In genomic region chr9:89908601-89909000, GRCm38 (mm10) we compare ENCODE assay signal across 8 mouse cellular contexts. TPM values are rescaled to one million over a fixed set of nuclear protein-coding genes. Genes with fewer than 3 reads are reported as not detected.
A peak's percentile ranks its signal among the peaks of the same experiment; 100 is the strongest.
DNase-seq lines count a peak whose midpoint lies in the region; ATAC-seq and TF ChIP-seq lines count a peak whose summit lies in the region.

No protein-coding gene starts in this region.

- no peak for TF ChIP-seq POLR2A in cortical plate, adult 2 months (IDR thresholded peaks at IDR 0.05; ENCODE audit: extremely low read depth, insufficient read depth, low read length)

- no peaks in the 10 kb centered on the region for H3K36me3 ChIP-seq in lung, embryonic 15.5 days
- H3K36me3 ChIP-seq in heart, embryonic 13.5 days: no peaks in the 10 kb centered on the region
- no peaks in the 10 kb centered on the region for H3K36me3 ChIP-seq in midbrain, embryonic 11.5 days (ENCODE audit: control insufficient read depth, insufficient read depth, low read length)

- H3K4me1 ChIP-seq in lung, embryonic 15.5 days: peaks cover 26% of the 10 kb centered on the region
- H3K4me1 ChIP-seq in cortical plate, adult 2 months (ENCODE audit: control insufficient read depth, insufficient read depth, low read length): no peaks in the 10 kb centered on the region
- H3K4me1 ChIP-seq in heart, embryonic 13.5 days: peaks cover 27% of the 10 kb centered on the region
- peaks cover 11% of the 10 kb centered on the region for H3K4me1 ChIP-seq in midbrain, embryonic 11.5 days (ENCODE audit: control insufficient read depth, insufficient read depth, low read length)

- H3K4me3 ChIP-seq in lung, embryonic 15.5 days: peak overlapping the region; percentile 44
- H3K4me3 ChIP-seq in cortical plate, adult 2 months (ENCODE audit: insufficient read depth, low read length): peak overlapping the region; percentile 85
- peak overlapping the region; percentile 57 for H3K4me3 ChIP-seq in heart, embryonic 13.5 days
- peak overlapping the region; percentile 47 for H3K4me3 ChIP-seq in midbrain, embryonic 11.5 days (ENCODE audit: low read depth, low read length)

- H3K9me3 ChIP-seq in lung, embryonic 15.5 days: no peaks in the 10 kb centered on the region
- no peaks in the 10 kb centered on the region for H3K9me3 ChIP-seq in heart, embryonic 13.5 days
- no peaks in the 10 kb centered on the region for H3K9me3 ChIP-seq in midbrain, embryonic 11.5 days (ENCODE audit: control insufficient read depth, low read length)

- TF ChIP-seq CTCF in cortical plate, adult 2 months (IDR thresholded peaks at IDR 0.05; ENCODE audit: extremely low read depth, insufficient read depth, low read length): no peak

- H3K27me3 ChIP-seq in lung, embryonic 15.5 days: peaks cover 86% of the 10 kb centered on the region
- peaks cover 85% of the 10 kb centered on the region for H3K27me3 ChIP-seq in heart, embryonic 13.5 days (replicated peaks)
- H3K27me3 ChIP-seq in midbrain, embryonic 11.5 days (ENCODE audit: control insufficient read depth, insufficient read depth, low read length): peaks cover 68% of the 10 kb centered on the region

- peak overlapping the region; percentile 92 for H3K4me2 ChIP-seq in lung, embryonic 15.5 days
- peak overlapping the region; percentile 96 for H3K4me2 ChIP-seq in heart, embryonic 13.5 days
- H3K4me2 ChIP-seq in midbrain, embryonic 11.5 days: peak overlapping the region; percentile 78

- 2% methylated on average over 33 of the region's 33 CpGs for WGBS in lung, embryonic 15.5 days
- under 1% methylated on average over 32 of the region's 33 CpGs for WGBS in heart, embryonic 13.5 days
- WGBS in midbrain, embryonic 11.5 days: under 1% methylated on average over 33 of the region's 33 CpGs

- no peak overlapping the region for H3K27ac ChIP-seq in lung, embryonic 15.5 days
- peak overlapping the region; percentile 88; the same call in 1 of the 2 replicates for H3K27ac ChIP-seq in cortical plate, adult 2 months (ENCODE audit: insufficient read depth, low read length)
- H3K27ac ChIP-seq in heart, embryonic 13.5 days (replicated peaks): no peak overlapping the region
- H3K27ac ChIP-seq in midbrain, embryonic 11.5 days (ENCODE audit: low read depth, low read length): no peak overlapping the region

- no peak for DNase-seq in lung, postnatal 36 days
- DNase-seq in layer of hippocampus, postnatal 36 days: peak; percentile 64 to 67
- DNase-seq in midbrain, embryonic 11.5 days (ENCODE audit: low spot score, missing footprints): peak; percentile 96
- DNase-seq in telencephalon, adult 2 months (ENCODE audit: low read depth, low spot score): peak; percentile 81
- no peak for DNase-seq in thymus, postnatal 36 days

- ATAC-seq in lung, embryonic 15.5 days (ENCODE audit: borderline replicate concordance, extremely low read depth, low FRiP score, low TSS enrichment): peak; percentile 5; the same call in 1 of the 2 replicates
- no peak for ATAC-seq in heart, embryonic 13.5 days (ENCODE audit: extremely low read depth, insufficient number of reproducible peaks, low FRiP score, low TSS enrichment)
- 0 out of 2 replicates have a peak, but pooled peaks have one; percentile 11 for ATAC-seq in midbrain, embryonic 11.5 days (ENCODE audit: low FRiP score)

- H3K9ac ChIP-seq in lung, embryonic 15.5 days: no peak overlapping the region
- H3K9ac ChIP-seq in heart, embryonic 13.5 days: peak overlapping the region; percentile 63
- no peak overlapping the region for H3K9ac ChIP-seq in midbrain, embryonic 11.5 days (ENCODE audit: low read length)

RNA-seq across cellular contexts. Expression of gene Rasgrf1, which starts 1.1 kb away (rescaled TPM):
- polyA plus RNA-seq in lung, embryonic 15.5 days (2015; fragmentation: Nextera tagmentation; extraction: Ambion mirVana): 0.70 and 0.83 TPM in 2 replicates
- 124 and 142 TPM in 2 replicates for polyA plus RNA-seq in cortical plate, adult 2 months (2012; rRNA removed)
- 0.16 and 0.19 TPM in 2 replicates for polyA plus RNA-seq in heart, embryonic 13.5 days (2015; fragmentation: Nextera tagmentation; extraction: Ambion mirVana)
- total RNA-seq in layer of hippocampus, postnatal 36 days (2021): 100 to 1,000 TPM; 434 to 445 TPM
- 0.07 and 0.18 TPM in 2 replicates for polyA plus RNA-seq in midbrain, embryonic 11.5 days (2014; fragmentation: Nextera tagmentation; extraction: Ambion mirVana)

Comparison
In these comparisons a context has a peak if more than half of its experiments do, and no peak if none do; other contexts are left out.
1. DNase-seq: peak in layer of hippocampus, postnatal 36 days (2 of 2), midbrain, embryonic 11.5 days (single experiment) and telencephalon, adult 2 months (single experiment); none in lung, postnatal 36 days (single experiment) and thymus, postnatal 36 days (0 of 2).
2. RNA of gene Rasgrf1, which starts 1.1 kb away (polyA plus RNA-seq): 124 to 142 TPM in cortical plate, adult 2 months; 0.70 to 0.83 TPM in lung, embryonic 15.5 days, 0.07 to 0.18 TPM in midbrain, embryonic 11.5 days and 0.16 to 0.19 TPM in heart, embryonic 13.5 days; every median in the first group is over 10 times any median in the second.
3. Peak in every context shown above with its lines, with median percentiles within 50 percentile points of each other: H3K4me2 ChIP-seq and H3K4me3 ChIP-seq.